Mouse (Mus musculus) ES-E14 (cell line): ENCODE measurements around the gene Fgf4. TPM values are rescaled to one million over a fixed set of nuclear protein-coding genes. Genes with fewer than 3 reads are reported as not detected.

Experiments
- DNase-seq: peaks from one replicate; pipeline ENCODE4 v3.0.0-alpha.2; 2013; ENCODE audit warnings: low read depth, low spot score
- H3K27ac ChIP-seq: 2 replicates; pipeline ENCODE4 v1.5.1; 2012; ENCODE audit warnings: low read depth, mild to moderate bottlenecking, low read length, moderate library complexity, mixed read lengths; ENCODE audit not compliant: poor library complexity, insufficient read depth, severe bottlenecking
- H3K36me3 ChIP-seq: 2 replicates; pipeline ENCODE4 v1.6.1; 2012; ENCODE audit warnings: mild to moderate bottlenecking, low read length, moderate library complexity, mixed read lengths; ENCODE audit not compliant: control insufficient read depth, poor library complexity, insufficient read depth, severe bottlenecking
- H3K4me1 ChIP-seq, 2 experiments: fragments of 150-350 bp in 1 of 2; sonication (generic) in 1 of 2; 2 replicates each; pipeline ENCODE4 v1.6.1; 2012; ENCODE audit warnings: low read length in 2 of 2, mild to moderate bottlenecking in 1 of 2, mixed read lengths in 1 of 2; ENCODE audit not compliant: control insufficient read depth in 2 of 2, insufficient read depth in 2 of 2, poor library complexity in 1 of 2
- H3K4me3 ChIP-seq, 2 experiments: fragments of 150-350 bp in 1 of 2; sonication (generic) in 1 of 2; 2 replicates each; pipeline ENCODE4 v1.5.1; 2012; ENCODE audit warnings: low read length in 2 of 2, low read depth in 1 of 2, mild to moderate bottlenecking in 1 of 2, mixed read lengths in 1 of 2; ENCODE audit not compliant: insufficient read depth in 1 of 2, poor library complexity in 1 of 2, severe bottlenecking in 1 of 2
- H3K9ac ChIP-seq: 2 replicates; pipeline ENCODE4 v1.6.1; 2012; ENCODE audit warnings: low read depth, mild to moderate bottlenecking, low read length, mixed read lengths; ENCODE audit not compliant: poor library complexity, insufficient read depth, severe bottlenecking
- H3K9me3 ChIP-seq: fragments of 150-350 bp; sonication (generic); 2 replicates; pipeline ENCODE4 v1.6.1; 2012; ENCODE audit warnings: low read depth, mild to moderate bottlenecking, low read length; ENCODE audit not compliant: control insufficient read depth, insufficient read depth
- CHD2 ChIP-seq: IDR thresholded peaks from 2 replicates; pipeline ENCODE4 v1.6.1; 2014; ENCODE audit warnings: mild to moderate bottlenecking, low read depth, low read length, inconsistent platforms
- HCFC1 ChIP-seq: IDR thresholded peaks from 2 replicates; pipeline ENCODE4 v1.6.1; 2012; ENCODE audit warnings: low read length, inconsistent platforms, borderline replicate concordance; ENCODE audit not compliant: insufficient read depth
- MAFK ChIP-seq: IDR thresholded peaks from 2 replicates; pipeline ENCODE4 v1.6.1; 2014; ENCODE audit warnings: mild to moderate bottlenecking, low read depth, low read length, inconsistent platforms; ENCODE audit not compliant: insufficient read depth
- ZC3H11A ChIP-seq: IDR thresholded peaks from 2 replicates; pipeline ENCODE4 v1.6.1; 2012; ENCODE audit warnings: low read depth, mild to moderate bottlenecking, inconsistent platforms, low read length, borderline replicate concordance
- ZNF384 ChIP-seq: IDR thresholded peaks from 2 replicates; pipeline ENCODE4 v1.6.1; 2012; ENCODE audit warnings: low read depth, low read length, inconsistent platforms
- in situ Hi-C, 2 experiments: fragments of 600-800 bp; cut with MboI; formaldehyde crosslinking; loops; one replicate each; pipeline ENCODE4 v1.15.1; 2025; ENCODE audit warnings: low sequenced_read_pairs in 2 of 2, inconsistent platforms in 1 of 2; ENCODE audit not compliant: unreplicated experiment in 2 of 2
- total RNA-seq: library from RNA; depleted of rRNA; stranded (reverse); fragments of 300-350 nt; gene quantifications from 2 replicates; pipeline ENCODE4 v1.2.3, GENCODE M21; 2012; rRNA removed

The Fgf4 gene
- total RNA-seq, 1 experiment, result 147 TPM

DNA sequence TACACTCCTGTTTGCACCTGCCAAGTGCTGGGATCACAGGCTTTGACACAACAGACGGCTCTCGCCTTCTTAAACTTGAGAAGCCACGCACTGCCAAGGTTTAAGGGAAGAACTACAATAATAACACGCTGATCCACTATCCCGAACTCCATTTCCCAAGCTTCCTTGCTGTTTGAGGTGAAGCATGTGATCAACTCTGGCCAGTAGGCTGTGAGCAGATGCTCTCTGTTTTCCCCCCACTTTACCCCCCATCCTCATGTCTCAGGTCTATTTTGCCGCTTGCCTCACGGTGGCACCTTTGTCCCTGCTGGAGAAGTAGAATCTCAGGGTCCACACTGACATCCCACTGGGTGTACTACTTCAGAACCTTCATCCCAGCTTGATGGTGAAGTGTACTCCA lies 61.5 kb downstream of the Fgf4 start:
- H3K36me3 ChIP-seq, result no peaks in the 10 kb centered on the region
- TF ChIP-seq CHD2 (no peak), HCFC1 (peak; percentile 90)

DNA sequence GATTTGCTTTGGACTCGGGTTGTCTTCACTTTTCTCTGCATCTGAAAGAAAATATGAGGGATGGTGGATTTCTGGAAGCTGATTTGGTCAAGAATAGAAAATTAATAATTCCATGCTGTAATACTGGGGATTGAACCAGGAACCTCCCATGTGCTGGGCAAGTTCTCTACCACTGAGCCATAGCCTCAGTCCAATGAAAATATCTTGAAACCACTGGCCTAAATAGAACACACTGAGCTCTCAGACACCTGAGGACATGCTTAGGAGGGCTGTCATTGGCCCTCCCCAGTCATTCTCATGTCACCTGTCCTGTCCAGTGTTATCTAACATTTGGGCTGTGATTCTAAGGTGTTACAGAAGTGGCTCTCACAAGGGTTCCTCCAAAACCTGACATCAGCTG lies 64.0 kb downstream of the Fgf4 start:
- no peak overlapping the region for H3K27ac ChIP-seq
- no peaks in the 10 kb centered on the region for H3K36me3 ChIP-seq
- H3K9ac ChIP-seq, result no peak overlapping the region
- H3K4me3 ChIP-seq, result no peak overlapping the region
- no peaks in the 10 kb centered on the region for H3K9me3 ChIP-seq
- in situ Hi-C loops, result loop anchor here in 1 of 2 experiments (25.0 kb wide), 1 partner anchor 324 kb away; the partner anchor contains the start of gene Fadd
- no peak for TF ChIP-seq HCFC1
- TF ChIP-seq CHD2, result no peak
- no peak for TF ChIP-seq ZC3H11A
- no peak for TF ChIP-seq MAFK
- no peak for TF ChIP-seq ZNF384
- DNase-seq, result no peak
- peaks cover 0 to 10% of the 10 kb centered on the region in 2 experiments; a peak in 2 of 4 replicates for H3K4me1 ChIP-seq

More for the DNA sequence above, 61.5 kb downstream of the Fgf4 start:
- Histone ChIP-seq H3K4me3 (peak overlapping the region in 1 of 2 experiments; percentile 53; a peak in 2 of 4 replicates), H3K9ac (no peak overlapping the region), H3K4me1 (peaks cover 0 to 10% of the 10 kb centered on the region in 2 experiments; a peak in 2 of 4 replicates), H3K9me3 (no peaks in the 10 kb centered on the region), H3K27ac (no peak overlapping the region)
- no peak for DNase-seq
- in situ Hi-C loops, result loop anchor here in 1 of 2 experiments (25.0 kb wide), 1 partner anchor 321 kb away; the partner anchor contains the start of gene Fadd

DNA sequence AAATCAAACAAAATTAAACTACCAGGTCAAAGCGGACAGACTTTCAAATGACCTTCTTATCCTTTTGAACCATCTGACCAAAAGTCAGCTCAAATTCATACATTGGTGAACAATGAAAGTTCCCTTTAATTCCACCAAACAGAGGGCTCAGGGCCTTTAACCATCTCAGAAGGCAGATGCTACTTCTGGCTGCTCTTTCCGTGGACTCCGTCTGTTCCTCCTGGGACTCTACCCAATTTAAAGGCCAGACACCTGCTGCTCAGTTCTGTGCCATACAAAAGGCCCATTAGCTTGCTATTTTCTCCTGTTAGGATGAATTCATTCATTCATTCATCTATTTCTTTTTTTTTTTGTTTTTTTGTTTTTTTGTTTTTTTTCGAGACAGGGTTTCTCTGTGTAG lies 65.7 kb downstream of the Fgf4 start:
- TF ChIP-seq CHD2, result no peak
- TF ChIP-seq MAFK, result no peak
- TF ChIP-seq ZNF384, result no peak
- TF ChIP-seq HCFC1, result no peak
- no peak for TF ChIP-seq ZC3H11A
- Histone ChIP-seq H3K27ac (no peak overlapping the region), H3K4me3 (no peak overlapping the region), H3K36me3 (no peaks in the 10 kb centered on the region), H3K4me1 (peaks cover 0 to 5% of the 10 kb centered on the region in 2 experiments; a peak in 2 of 4 replicates), H3K9ac (no peak overlapping the region), H3K9me3 (no peaks in the 10 kb centered on the region)
- no peak for DNase-seq
- in situ Hi-C loops, result loop anchor here in 1 of 2 experiments (25.0 kb wide), 1 partner anchor 326 kb away; the partner anchor contains the start of gene Fadd

DNA sequence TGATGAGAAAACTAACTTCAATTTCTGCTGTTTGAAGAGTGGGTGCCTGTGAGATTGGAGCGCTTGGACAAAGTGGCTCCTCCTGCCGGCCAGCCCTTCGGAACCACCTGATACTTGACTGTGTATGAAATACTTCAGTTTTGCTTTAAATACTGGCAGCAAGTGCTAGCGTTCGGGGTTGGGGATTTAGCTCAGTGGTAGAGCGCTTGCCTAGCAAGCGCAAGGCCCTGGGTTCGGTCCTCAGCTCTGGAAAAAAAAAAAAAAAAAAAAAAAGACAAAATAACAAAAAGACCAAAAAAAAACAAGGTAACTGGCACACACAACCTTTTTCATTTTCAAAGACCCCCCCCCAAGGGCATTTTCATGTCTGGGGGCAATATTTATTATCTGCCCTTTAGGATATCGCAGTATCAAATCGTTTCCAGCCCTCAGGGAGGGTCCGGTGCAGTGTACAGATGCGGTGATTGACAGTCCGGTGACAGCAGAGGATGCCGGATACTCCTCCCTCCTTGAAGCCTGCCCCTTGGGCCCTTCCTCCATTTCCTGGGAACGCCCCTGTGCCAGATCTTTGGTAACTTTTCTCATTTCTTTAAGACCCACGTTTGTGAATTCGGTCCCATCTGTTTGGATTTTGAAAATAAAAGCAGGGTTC lies 67.3 kb downstream of the Fgf4 start:
- H3K9me3 ChIP-seq, result no peaks in the 10 kb centered on the region
- H3K4me1 ChIP-seq, result peaks cover 0 to 4% of the 10 kb centered on the region in 2 experiments; a peak in 1 of 4 replicates
- H3K4me3 ChIP-seq, result peak overlapping the region; percentile 87 to 95
- in situ Hi-C loops, result loop anchor here in 1 of 2 experiments (25.0 kb wide), 1 partner anchor 327 kb away; the partner anchor contains the start of gene Fadd
- no peak for TF ChIP-seq ZC3H11A
- TF ChIP-seq MAFK, result no peak
- TF ChIP-seq HCFC1, result no peak
- TF ChIP-seq ZNF384, result peak; percentile 71; the same call in 1 of the 2 replicates
- no peak for DNase-seq
- peak overlapping the region; percentile 68 for H3K9ac ChIP-seq
- no peak overlapping the region for H3K27ac ChIP-seq
- peaks cover 6% of the 10 kb centered on the region; the same call in 1 of the 2 replicates for H3K36me3 ChIP-seq

Other genes starting within 250 kb of the Fgf4 start
- 3.9 and 9.1 TPM in 2 replicates for gene Ano1, start 95.4 kb upstream of the Fgf4 start, total RNA-seq
- 2.4 and 3.3 TPM in 2 replicates for gene Fgf3, start 9.3 kb upstream of the Fgf4 start, total RNA-seq
- gene Fgf15, start 49.2 kb downstream of the Fgf4 start, total RNA-seq, result 10.8 and 43.2 TPM in 2 replicates
- gene LTO1, start 67.7 kb downstream of the Fgf4 start, total RNA-seq, result 23.9 TPM in 2 replicates
- gene Ccnd1, start 92.6 kb downstream of the Fgf4 start, total RNA-seq, result 57.6 and 65.9 TPM in 2 replicates